Mouse (Mus musculus): ENCODE data around the gene Tcl1b1.
"Not testable (repeated sequence)": the region's sequence is repeated elsewhere in the genome, so short reads cannot be mapped to it uniquely, and the experiment has no call there.

- not testable (repeated sequence) for TF ChIP-seq CTCF (IDR thresholded peaks at IDR 0.05; ENCODE audit: extremely low read depth, insufficient read length, insufficient replicate concordance, low read depth, low read length); POLR2A (IDR thresholded peaks at IDR 0.05; ENCODE audit: low read depth, low read length)
These were observed 4.2 kb upstream of the Tcl1b1 start for GRCm38 (mm10) chr12:105155286-105155685.

All from small intestine, adult 2 months (tissue).